Mouse (Mus musculus): Measurements from ENCODE around the gene Sox30.

GRCm38 (mm10) chr11:45976061-45976460, 4.0 kb upstream of the Sox30 start:
- no peak for TF ChIP-seq MAFK (IDR thresholded peaks at IDR 0.05; ENCODE audit: insufficient read depth, low read depth, low read length)
- TF ChIP-seq CHD2 (IDR thresholded peaks at IDR 0.05; ENCODE audit: low read depth, low read length): no peak
- no peak for TF ChIP-seq ZC3H11A (IDR thresholded peaks at IDR 0.05; ENCODE audit: borderline replicate concordance, low read depth, low read length)
- no peak for TF ChIP-seq ZNF384 (IDR thresholded peaks at IDR 0.05; ENCODE audit: low read depth, low read length)

All from ES-E14 (cell line).